Mouse (Mus musculus): Measurements from ENCODE around the gene Otol1. TPM values are rescaled to one million over a fixed set of nuclear protein-coding genes. Genes with fewer than 3 reads are reported as not detected.
A peak's percentile ranks its signal among the peaks of the same experiment; 100 is the strongest.

Gene Otol1
- not detected in 2 replicates for polyA plus RNA-seq (2015; fragmentation: Nextera tagmentation; extraction: Ambion mirVana)

DNA sequence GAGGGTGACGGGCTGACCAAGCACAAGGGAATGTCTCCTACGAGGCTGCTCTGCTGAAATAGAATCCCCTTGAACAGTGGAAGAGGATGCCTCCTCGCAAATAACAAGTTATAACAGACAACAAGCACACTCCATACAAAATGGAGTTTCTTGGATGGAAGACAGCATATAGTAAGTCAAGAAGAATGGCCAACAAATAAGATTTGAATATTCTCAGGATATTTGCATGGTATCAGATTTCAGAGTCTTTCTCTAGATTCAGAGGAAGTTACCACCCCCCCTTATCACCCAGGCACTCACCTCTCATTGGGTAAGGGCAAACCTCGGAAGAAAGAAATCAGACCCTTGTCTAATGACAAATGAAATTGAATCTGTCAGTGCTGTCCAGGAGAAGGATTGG lies at the start of gene Otol1:
Gene Otol1 (plus strand): TSS at position 301 of the 400 bp plus-strand sequence.
- no peak within 1 kb of the TSS for H3K4me2 ChIP-seq (replicated peaks; ENCODE audit: low read depth, low read length)
- no peaks in the 10 kb centered on the region for H3K4me1 ChIP-seq (ENCODE audit: insufficient read depth, low read length)
- no peaks in the 10 kb centered on the region for H3K27me3 ChIP-seq (ENCODE audit: insufficient read depth, low read length)
- H3K27ac ChIP-seq (ENCODE audit: low read length): no peak within 1 kb of the TSS
- H3K9ac ChIP-seq (replicated peaks; ENCODE audit: low read length): no peak within 1 kb of the TSS
- H3K4me3 ChIP-seq (ENCODE audit: low read length): no peak within 1 kb of the TSS
- H3K36me3 ChIP-seq (ENCODE audit: insufficient read depth, low read length): no peaks in the 10 kb centered on the region
- no peaks in the 10 kb centered on the region for H3K9me3 ChIP-seq (ENCODE audit: low read length)
- WGBS: 66% methylated on average over 4 of the region's 4 CpGs
- no peak for ATAC-seq (ENCODE audit: low FRiP score, low TSS enrichment)

DNA sequence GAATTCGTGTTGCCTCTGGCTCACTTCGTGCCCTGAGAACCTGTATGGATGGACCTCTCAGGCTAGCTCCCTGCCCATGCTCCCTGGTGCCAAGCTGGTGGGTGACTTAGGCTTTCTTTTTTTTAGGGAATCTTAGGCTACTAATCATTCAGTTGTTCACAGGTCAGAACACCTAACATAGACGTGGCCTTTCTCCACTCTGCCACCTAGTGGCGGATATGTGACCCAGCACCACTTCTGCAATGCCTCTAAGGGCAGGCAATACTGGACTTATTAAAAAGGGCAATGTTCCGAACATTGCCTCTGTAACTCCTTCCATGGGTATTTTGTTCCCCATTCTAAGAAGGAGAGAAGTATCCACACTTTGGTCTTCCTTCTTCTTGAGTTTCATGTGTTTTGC lies 45.2 kb upstream of the Otol1 start:
- Histone ChIP-seq H3K4me3 (ENCODE audit: low read length) (no peak overlapping the region), H3K4me2 (replicated peaks; ENCODE audit: low read depth, low read length) (no peak overlapping the region), H3K36me3 (ENCODE audit: insufficient read depth, low read length) (no peaks in the 10 kb centered on the region), H3K27ac (ENCODE audit: low read length) (no peak overlapping the region), H3K9me3 (ENCODE audit: low read length) (no peaks in the 10 kb centered on the region), H3K4me1 (ENCODE audit: insufficient read depth, low read length) (no peaks in the 10 kb centered on the region), H3K27me3 (ENCODE audit: insufficient read depth, low read length) (no peaks in the 10 kb centered on the region), H3K9ac (replicated peaks; ENCODE audit: low read length) (no peak overlapping the region)
- 56% methylated on average over 5 of the region's 5 CpGs for WGBS
- ATAC-seq (ENCODE audit: low FRiP score, low TSS enrichment): peak; percentile 42; the same call in 1 of the 2 replicates

DNA sequence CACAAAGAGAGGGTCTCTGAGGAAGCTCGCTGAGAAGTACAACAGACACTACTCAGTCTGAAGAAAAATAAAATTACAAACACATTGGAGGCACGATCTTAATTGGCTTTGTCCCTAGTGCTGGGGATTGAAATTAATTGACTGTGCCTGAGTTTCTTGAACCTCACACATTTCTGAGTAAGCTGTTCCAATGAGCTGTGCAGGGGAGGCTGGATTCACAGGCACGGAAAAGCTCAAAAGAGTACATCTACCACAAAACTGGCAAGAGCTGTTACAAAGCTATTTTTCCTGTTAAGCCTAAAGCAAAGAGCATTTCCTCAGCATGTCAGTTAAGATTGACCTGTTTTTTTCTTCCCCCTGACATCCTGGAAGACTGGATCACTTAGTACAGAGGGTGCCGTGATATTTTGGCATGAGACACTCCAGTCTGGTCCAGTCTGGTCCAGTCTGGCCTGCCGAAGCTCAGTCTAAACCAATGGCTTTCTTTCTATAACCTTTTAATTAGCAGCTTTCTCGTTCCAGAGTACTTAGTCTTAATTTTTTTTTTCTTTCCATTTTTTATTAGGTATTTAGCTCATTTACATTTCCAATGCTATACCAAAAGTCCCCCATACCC lies 35.8 kb upstream of the Otol1 start:
- Histone ChIP-seq H3K4me3 (ENCODE audit: low read length) (no peak overlapping the region), H3K4me1 (ENCODE audit: insufficient read depth, low read length) (no peaks in the 10 kb centered on the region)
- no peak for ATAC-seq (ENCODE audit: low FRiP score, low TSS enrichment)

DNA sequence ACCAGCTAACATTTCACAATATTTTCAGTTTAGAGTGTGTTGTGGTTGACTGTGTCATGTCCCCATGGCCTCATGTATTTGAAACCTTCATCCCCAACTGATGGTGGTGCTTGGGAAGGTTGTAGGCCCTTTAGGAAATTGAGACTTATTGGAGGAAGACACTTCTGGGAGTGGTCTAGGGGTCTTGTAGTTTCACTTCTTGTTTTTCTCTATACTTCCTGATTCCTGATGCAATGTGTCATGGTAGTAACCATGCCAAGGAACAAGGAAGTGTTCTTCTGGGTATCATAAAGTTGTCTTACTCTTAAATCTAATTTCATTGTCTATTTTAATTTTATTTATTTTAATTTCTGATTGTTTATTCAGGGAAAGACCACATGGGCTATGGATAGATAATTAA lies 29.3 kb upstream of the Otol1 start:
- Histone ChIP-seq H3K27ac (ENCODE audit: low read length) (no peak overlapping the region), H3K27me3 (ENCODE audit: insufficient read depth, low read length) (no peaks in the 10 kb centered on the region), H3K36me3 (ENCODE audit: insufficient read depth, low read length) (no peaks in the 10 kb centered on the region), H3K4me1 (ENCODE audit: insufficient read depth, low read length) (no peaks in the 10 kb centered on the region), H3K4me2 (replicated peaks; ENCODE audit: low read depth, low read length) (no peak overlapping the region), H3K9ac (replicated peaks; ENCODE audit: low read length) (no peak overlapping the region), H3K9me3 (ENCODE audit: low read length) (peaks cover 5% of the 10 kb centered on the region; the same call in 1 of the 2 replicates), H3K4me3 (ENCODE audit: low read length) (no peak overlapping the region)
- no peak for ATAC-seq (ENCODE audit: low FRiP score, low TSS enrichment)

More for the DNA sequence above, 35.8 kb upstream of the Otol1 start:
- H3K9me3 ChIP-seq (ENCODE audit: low read length): peaks cover under 1% of the 10 kb centered on the region; the same call in 1 of the 2 replicates
- no peaks in the 10 kb centered on the region for H3K36me3 ChIP-seq (ENCODE audit: insufficient read depth, low read length)
- no peak overlapping the region for H3K9ac ChIP-seq (replicated peaks; ENCODE audit: low read length)
- H3K27me3 ChIP-seq (ENCODE audit: insufficient read depth, low read length): no peaks in the 10 kb centered on the region
- no peak overlapping the region for H3K4me2 ChIP-seq (replicated peaks; ENCODE audit: low read depth, low read length)
- 57% methylated on average over 6 of the region's 6 CpGs for WGBS
- no peak overlapping the region for H3K27ac ChIP-seq (ENCODE audit: low read length)

DNA sequence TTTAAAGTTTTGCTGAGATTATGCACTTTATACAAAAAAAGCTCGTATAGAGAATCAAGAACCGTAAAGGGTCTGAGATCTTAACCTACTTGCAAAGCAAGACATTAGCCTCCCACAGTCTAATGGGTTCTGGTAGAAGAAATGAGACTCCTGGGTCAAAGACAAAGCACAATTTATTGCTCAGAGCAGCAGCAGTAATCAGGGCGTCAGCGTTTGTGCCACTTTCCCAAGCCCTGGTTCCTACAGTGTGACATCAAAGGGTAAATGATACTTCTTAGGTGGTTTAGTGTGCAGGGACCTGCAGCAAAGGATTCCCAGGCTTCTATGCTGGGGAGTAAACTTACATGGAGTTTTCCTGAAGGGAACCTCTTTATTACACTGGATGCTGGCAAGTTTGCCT lies 13.6 kb upstream of the Otol1 start:
- WGBS: 12% methylated on average over 4 of the region's 4 CpGs
- H3K9me3 ChIP-seq (ENCODE audit: low read length): no peaks in the 10 kb centered on the region
- no peak overlapping the region for H3K9ac ChIP-seq (replicated peaks; ENCODE audit: low read length)
- H3K27ac ChIP-seq (ENCODE audit: low read length): no peak overlapping the region
- H3K4me3 ChIP-seq (ENCODE audit: low read length): no peak overlapping the region
- ATAC-seq (ENCODE audit: low FRiP score, low TSS enrichment): peak; percentile 91
- no peak overlapping the region for H3K4me2 ChIP-seq (replicated peaks; ENCODE audit: low read depth, low read length)
- no peaks in the 10 kb centered on the region for H3K36me3 ChIP-seq (ENCODE audit: insufficient read depth, low read length)
- no peaks in the 10 kb centered on the region for H3K27me3 ChIP-seq (ENCODE audit: insufficient read depth, low read length)
- H3K4me1 ChIP-seq (ENCODE audit: insufficient read depth, low read length): no peaks in the 10 kb centered on the region

DNA sequence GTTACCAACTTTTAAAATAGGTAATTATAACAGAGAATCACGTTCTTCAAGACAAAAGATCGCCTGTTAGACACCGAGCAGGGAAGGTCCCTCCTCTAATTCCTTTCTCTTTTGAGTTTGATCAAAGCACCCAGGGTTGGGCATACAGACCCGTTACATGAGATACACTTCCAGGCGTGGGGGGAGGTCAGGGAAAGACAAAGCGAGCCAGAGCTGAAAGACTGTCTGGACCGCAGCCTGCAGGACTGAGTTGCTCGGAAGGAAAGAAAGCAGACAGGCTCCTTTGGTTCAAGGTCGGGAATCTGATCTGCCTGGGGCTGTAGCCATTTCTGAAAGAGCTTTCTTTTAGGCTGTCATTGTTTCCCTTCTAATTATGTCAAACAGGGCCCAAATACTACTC lies 5.9 kb upstream of the Otol1 start:
- peak; percentile 51; the same call in 1 of the 2 replicates for ATAC-seq (ENCODE audit: low FRiP score, low TSS enrichment)
- H3K4me1 ChIP-seq (ENCODE audit: insufficient read depth, low read length): no peaks in the 10 kb centered on the region
- H3K27ac ChIP-seq (ENCODE audit: low read length): no peak overlapping the region
- 19% methylated on average over 9 of the region's 9 CpGs for WGBS
- H3K9me3 ChIP-seq (ENCODE audit: low read length): no peaks in the 10 kb centered on the region
- no peaks in the 10 kb centered on the region for H3K27me3 ChIP-seq (ENCODE audit: insufficient read depth, low read length)
- no peak overlapping the region for H3K4me2 ChIP-seq (replicated peaks; ENCODE audit: low read depth, low read length)
- no peak overlapping the region for H3K9ac ChIP-seq (replicated peaks; ENCODE audit: low read length)
- no peaks in the 10 kb centered on the region for H3K36me3 ChIP-seq (ENCODE audit: insufficient read depth, low read length)
- H3K4me3 ChIP-seq (ENCODE audit: low read length): no peak overlapping the region

DNA sequence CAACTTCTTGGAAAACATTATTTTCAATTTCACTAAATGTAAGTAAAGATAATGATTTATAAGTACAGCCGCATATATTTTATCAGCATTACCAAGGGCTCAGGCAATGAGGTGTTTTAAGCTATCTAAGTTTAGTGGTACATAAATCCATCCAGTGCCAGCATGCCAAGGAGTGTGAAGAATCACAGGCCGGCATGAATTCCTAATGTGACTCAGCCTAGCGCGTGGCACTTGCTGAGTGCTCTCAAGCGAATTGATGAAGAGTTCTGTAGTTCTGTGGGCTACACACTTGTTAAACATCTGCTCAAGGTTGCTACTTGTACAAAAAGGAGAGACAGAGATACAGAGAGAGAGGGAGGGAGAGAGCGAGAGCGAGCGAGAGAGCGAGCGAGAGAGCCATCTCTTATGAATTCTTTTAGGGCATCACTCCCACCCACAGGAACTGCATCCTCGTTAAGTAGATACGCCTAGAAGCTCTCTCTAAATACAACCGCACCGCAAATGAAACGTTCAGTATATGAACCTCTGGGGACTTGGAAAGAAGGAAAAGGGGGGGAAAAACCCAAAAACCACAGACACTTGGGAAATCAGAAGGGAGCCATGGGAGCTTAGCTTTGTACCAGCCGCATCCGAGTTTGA lies 4.2 kb upstream of the Otol1 start:
- H3K9ac ChIP-seq (replicated peaks; ENCODE audit: low read length): no peak overlapping the region
- H3K4me3 ChIP-seq (ENCODE audit: low read length): no peak overlapping the region
- H3K4me2 ChIP-seq (replicated peaks; ENCODE audit: low read depth, low read length): no peak overlapping the region
- no peaks in the 10 kb centered on the region for H3K27me3 ChIP-seq (ENCODE audit: insufficient read depth, low read length)
- no peaks in the 10 kb centered on the region for H3K36me3 ChIP-seq (ENCODE audit: insufficient read depth, low read length)
- no peak for ATAC-seq (ENCODE audit: low FRiP score, low TSS enrichment)
- no peaks in the 10 kb centered on the region for H3K4me1 ChIP-seq (ENCODE audit: insufficient read depth, low read length)
- H3K9me3 ChIP-seq (ENCODE audit: low read length): no peaks in the 10 kb centered on the region
- no peak overlapping the region for H3K27ac ChIP-seq (ENCODE audit: low read length)
- WGBS: 72% methylated on average over 17 of the region's 17 CpGs

DNA sequence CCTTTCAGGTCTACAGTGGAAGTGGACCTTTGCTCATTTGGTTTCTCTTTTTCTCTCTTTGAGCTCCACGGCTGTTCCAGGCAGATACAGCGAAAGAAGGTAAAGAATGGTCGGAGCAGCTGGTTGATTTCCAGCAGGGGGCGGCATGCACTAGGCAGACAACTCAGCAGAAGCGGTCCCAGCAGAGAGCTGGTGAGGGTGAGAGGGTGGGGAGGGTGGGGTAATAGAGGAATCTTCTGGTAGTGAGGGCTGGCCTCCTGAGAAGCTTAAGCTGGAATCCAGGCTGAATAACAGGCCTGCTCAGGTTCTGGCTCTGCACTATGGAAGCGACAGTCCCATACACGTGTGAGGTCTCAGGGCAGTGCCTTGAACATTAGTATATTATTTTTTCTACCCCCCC lies 3.5 kb upstream of the Otol1 start:
- H3K27ac ChIP-seq (ENCODE audit: low read length): no peak overlapping the region
- H3K27me3 ChIP-seq (ENCODE audit: insufficient read depth, low read length): no peaks in the 10 kb centered on the region
- H3K4me2 ChIP-seq (replicated peaks; ENCODE audit: low read depth, low read length): no peak overlapping the region
- WGBS: 35% methylated on average over 7 of the region's 7 CpGs
- H3K9ac ChIP-seq (replicated peaks; ENCODE audit: low read length): no peak overlapping the region
- H3K4me3 ChIP-seq (ENCODE audit: low read length): no peak overlapping the region
- no peaks in the 10 kb centered on the region for H3K9me3 ChIP-seq (ENCODE audit: low read length)
- no peaks in the 10 kb centered on the region for H3K4me1 ChIP-seq (ENCODE audit: insufficient read depth, low read length)
- ATAC-seq (ENCODE audit: low FRiP score, low TSS enrichment): peak; percentile 79
- no peaks in the 10 kb centered on the region for H3K36me3 ChIP-seq (ENCODE audit: insufficient read depth, low read length)

DNA sequence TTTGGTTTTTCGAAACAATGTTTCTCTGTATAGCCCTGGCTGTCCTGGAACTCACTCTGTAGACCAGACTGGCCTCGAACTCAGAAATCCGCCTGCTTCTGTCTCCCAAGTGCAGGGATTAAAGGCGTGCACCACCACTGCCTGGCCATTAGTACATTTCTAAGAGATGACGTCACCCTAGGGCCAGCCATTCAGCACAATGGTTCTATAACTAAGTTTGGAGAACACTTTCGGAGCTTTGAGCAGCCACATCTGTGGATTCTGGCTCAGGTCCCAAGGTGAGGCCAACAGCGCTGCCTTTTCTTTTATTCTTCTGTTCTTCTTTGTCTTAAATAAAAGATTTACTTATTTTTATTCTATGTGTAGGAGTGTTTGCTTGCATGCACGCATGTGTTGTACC lies 3.0 kb upstream of the Otol1 start:
- no peak overlapping the region for H3K4me2 ChIP-seq (replicated peaks; ENCODE audit: low read depth, low read length)
- H3K9me3 ChIP-seq (ENCODE audit: low read length): no peaks in the 10 kb centered on the region
- H3K9ac ChIP-seq (replicated peaks; ENCODE audit: low read length): no peak overlapping the region
- WGBS: 70% methylated on average over 8 of the region's 8 CpGs
- no peak overlapping the region for H3K27ac ChIP-seq (ENCODE audit: low read length)
- peak; percentile 58; the same call in 1 of the 2 replicates for ATAC-seq (ENCODE audit: low FRiP score, low TSS enrichment)
- H3K36me3 ChIP-seq (ENCODE audit: insufficient read depth, low read length): no peaks in the 10 kb centered on the region
- H3K4me1 ChIP-seq (ENCODE audit: insufficient read depth, low read length): no peaks in the 10 kb centered on the region
- no peak overlapping the region for H3K4me3 ChIP-seq (ENCODE audit: low read length)
- no peaks in the 10 kb centered on the region for H3K27me3 ChIP-seq (ENCODE audit: insufficient read depth, low read length)

DNA sequence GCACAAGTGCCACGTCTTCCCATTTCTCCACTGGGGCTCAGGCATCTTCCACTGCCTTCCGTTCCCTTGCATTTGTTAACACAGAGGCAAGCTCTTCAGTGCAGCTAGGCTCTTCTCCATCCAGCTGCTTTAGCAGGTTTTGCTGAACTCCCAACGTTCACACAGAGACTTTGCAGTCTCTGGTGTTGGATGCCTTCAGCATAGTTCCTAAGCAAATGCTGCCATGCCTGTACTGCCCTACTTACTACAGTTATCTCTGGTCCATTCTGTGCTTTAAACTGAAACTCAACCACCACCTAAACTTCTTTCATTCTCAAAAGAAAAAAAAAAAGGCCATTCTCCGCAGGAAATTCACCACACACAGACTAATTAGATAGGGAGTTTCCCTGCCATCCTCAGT lies 5.2 kb downstream of the Otol1 start:
- ATAC-seq (ENCODE audit: low FRiP score, low TSS enrichment): no peak
- no peaks in the 10 kb centered on the region for H3K36me3 ChIP-seq (ENCODE audit: insufficient read depth, low read length)
- no peaks in the 10 kb centered on the region for H3K4me1 ChIP-seq (ENCODE audit: insufficient read depth, low read length)
- no peaks in the 10 kb centered on the region for H3K9me3 ChIP-seq (ENCODE audit: low read length)
- no peak overlapping the region for H3K27ac ChIP-seq (ENCODE audit: low read length)
- H3K4me3 ChIP-seq (ENCODE audit: low read length): no peak overlapping the region
- no peak overlapping the region for H3K4me2 ChIP-seq (replicated peaks; ENCODE audit: low read depth, low read length)
- no peaks in the 10 kb centered on the region for H3K27me3 ChIP-seq (ENCODE audit: insufficient read depth, low read length)
- H3K9ac ChIP-seq (replicated peaks; ENCODE audit: low read length): no peak overlapping the region
- 77% methylated on average over 4 of the region's 4 CpGs for WGBS

Data from kidney, embryonic 16.5 days (tissue).